Mouse (Mus musculus) kidney, adult 2 months (tissue): Measurements from ENCODE around the gene Eif2ak1. TPM values are rescaled to one million over a fixed set of nuclear protein-coding genes. Genes with fewer than 3 reads are reported as not detected.

Source experiments
- DNase-seq: peaks from one replicate; pipeline ENCODE4 v3.0.0; 2021
- H3K27ac ChIP-seq: fragments of 200-500 bp; 2 replicates; pipeline ENCODE4 v1.5.1; 2012; ENCODE audit warnings: low read depth, low read length, control low read depth, inconsistent platforms; ENCODE audit not compliant: insufficient read depth
- H3K27me3 ChIP-seq: fragments of 200-500 bp; replicated peaks from 2 replicates; pipeline ENCODE4 v1.6.1; 2012; ENCODE audit warnings: mild to moderate bottlenecking, moderate library complexity, low read length, inconsistent platforms; ENCODE audit not compliant: control insufficient read depth, insufficient read depth
- H3K36me3 ChIP-seq: fragments of 200-500 bp; 2 replicates; pipeline ENCODE4 v1.6.1; 2012; ENCODE audit warnings: mild to moderate bottlenecking, moderate library complexity, low read length, inconsistent platforms; ENCODE audit not compliant: control insufficient read depth, insufficient read depth
- H3K4me1 ChIP-seq: fragments of 200-500 bp; 2 replicates; pipeline ENCODE4 v1.6.1; 2011; ENCODE audit warnings: low read length; ENCODE audit not compliant: control insufficient read depth, insufficient read depth
- H3K4me3 ChIP-seq: fragments of 200-500 bp; 2 replicates; pipeline ENCODE4 v1.5.1; 2011; ENCODE audit warnings: mild to moderate bottlenecking, low read depth, low read length, control low read depth; ENCODE audit not compliant: insufficient read depth
- CTCF ChIP-seq: fragments of 200-500 bp; conservative IDR thresholded peaks from 2 replicates; pipeline ENCODE4 v1.5.1; 2011; ENCODE audit warnings: low read depth, mild to moderate bottlenecking, control low read depth, low read length, moderate library complexity, mixed read lengths; ENCODE audit not compliant: insufficient read depth, insufficient read length
- POLR2A ChIP-seq: fragments of 200-500 bp; IDR thresholded peaks from one replicate; pipeline ENCODE4 v1.6.1; 2011; ENCODE audit warnings: low read depth, low read length, control low read depth
- WGBS: fragments of 180-500 bp; shearing (Covaris S2); methylation state at CpG from one replicate; pipeline ENCODE4 v1.1.7; 2018; 5-methylcytosine and 5-hydroxymethylcytosine counted together
- polyA plus RNA-seq: library from polyadenylated mRNA; depleted of rRNA; stranded (reverse); fragments of >200 nt; gene quantifications from 2 replicates; pipeline ENCODE4 v1.2.3, GENCODE M21; 2012

Gene Eif2ak1
- polyA plus RNA-seq, 1 experiment, result 29.9 TPM

DNA sequence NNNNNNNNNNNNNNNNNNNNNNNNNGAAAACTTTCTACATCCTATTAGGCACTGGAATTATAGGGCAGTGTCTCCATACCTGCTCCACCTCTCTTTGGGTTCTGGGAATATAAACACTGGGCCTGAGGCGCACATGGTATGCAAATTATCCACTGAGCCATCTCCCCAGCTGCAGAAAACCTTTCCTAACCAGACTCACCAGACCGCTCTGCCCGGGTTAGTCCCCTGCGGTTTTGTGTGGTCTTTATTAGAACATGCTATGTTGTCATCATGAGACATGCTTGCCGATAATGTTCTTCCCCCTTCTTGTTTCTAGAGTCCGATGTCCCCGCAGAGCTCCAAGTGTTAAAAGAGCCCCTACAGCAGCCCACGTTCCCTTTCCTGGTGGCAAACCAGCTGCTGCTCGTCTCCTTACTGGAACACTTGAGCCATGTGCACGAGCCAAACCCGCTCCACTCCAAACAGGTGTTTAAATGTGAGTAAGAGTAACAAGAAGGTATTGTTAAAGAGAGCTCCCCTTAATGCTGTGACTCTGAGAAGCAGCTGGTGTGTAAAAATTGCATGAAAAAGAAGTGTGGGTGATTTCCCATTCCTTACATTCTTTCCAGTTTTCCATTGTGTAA, 54.1 kb downstream of the Eif2ak1 start:
- Histone ChIP-seq H3K4me3 (no peak overlapping the region), H3K4me1 (no peaks in the 10 kb centered on the region), H3K36me3 (no peaks in the 10 kb centered on the region; the same call in 1 of the 2 replicates), H3K27me3 (no peaks in the 10 kb centered on the region), H3K27ac (no peak overlapping the region)
- TF ChIP-seq POLR2A (no peak), CTCF (no peak)
- WGBS, result 77% methylated on average over 11 of the region's 11 CpGs
- no peak for DNase-seq

- no peak overlapping the region for H3K27ac ChIP-seq
- 69% methylated on average over 4 of the region's 4 CpGs for WGBS
- no peaks in the 10 kb centered on the region for H3K4me1 ChIP-seq
- no peak for TF ChIP-seq POLR2A
- TF ChIP-seq CTCF, result no peak
- no peak overlapping the region for H3K4me3 ChIP-seq
- H3K36me3 ChIP-seq, result no peaks in the 10 kb centered on the region; the same call in none of the 2 replicates
- H3K27me3 ChIP-seq, result no peaks in the 10 kb centered on the region
- no peak for DNase-seq
Measured at GRCm38 (mm10) chr5:143874571-143874970, 57.0 kb downstream of the Eif2ak1 start.

GRCm38 (mm10) chr5:143885274-143885673, 67.7 kb downstream of the Eif2ak1 start:
- no peak for DNase-seq
- 100% methylated on average over 3 of the region's 3 CpGs for whole genome bisulfite sequencing
- H3K4me1 ChIP-seq, result no peaks in the 10 kb centered on the region
- no peak for TF ChIP-seq CTCF
- no peak for TF ChIP-seq POLR2A
- no peak overlapping the region for H3K27ac ChIP-seq
- no peak overlapping the region for H3K4me3 ChIP-seq
- H3K27me3 ChIP-seq, result no peaks in the 10 kb centered on the region
- H3K36me3 ChIP-seq, result peaks cover 13% of the 10 kb centered on the region

- 59% methylated on average over 6 of the region's 6 CpGs for WGBS
- no peak overlapping the region for H3K27ac ChIP-seq
- peaks cover 8% of the 10 kb centered on the region for H3K36me3 ChIP-seq
- H3K4me3 ChIP-seq, result no peak overlapping the region
- DNase-seq, result no peak
- TF ChIP-seq CTCF, result no peak
- TF ChIP-seq POLR2A, result no peak
- H3K27me3 ChIP-seq, result no peaks in the 10 kb centered on the region
- H3K4me1 ChIP-seq, result no peaks in the 10 kb centered on the region
Measured at GRCm38 (mm10) chr5:143890741-143891140, 73.2 kb downstream of the Eif2ak1 start.

DNA sequence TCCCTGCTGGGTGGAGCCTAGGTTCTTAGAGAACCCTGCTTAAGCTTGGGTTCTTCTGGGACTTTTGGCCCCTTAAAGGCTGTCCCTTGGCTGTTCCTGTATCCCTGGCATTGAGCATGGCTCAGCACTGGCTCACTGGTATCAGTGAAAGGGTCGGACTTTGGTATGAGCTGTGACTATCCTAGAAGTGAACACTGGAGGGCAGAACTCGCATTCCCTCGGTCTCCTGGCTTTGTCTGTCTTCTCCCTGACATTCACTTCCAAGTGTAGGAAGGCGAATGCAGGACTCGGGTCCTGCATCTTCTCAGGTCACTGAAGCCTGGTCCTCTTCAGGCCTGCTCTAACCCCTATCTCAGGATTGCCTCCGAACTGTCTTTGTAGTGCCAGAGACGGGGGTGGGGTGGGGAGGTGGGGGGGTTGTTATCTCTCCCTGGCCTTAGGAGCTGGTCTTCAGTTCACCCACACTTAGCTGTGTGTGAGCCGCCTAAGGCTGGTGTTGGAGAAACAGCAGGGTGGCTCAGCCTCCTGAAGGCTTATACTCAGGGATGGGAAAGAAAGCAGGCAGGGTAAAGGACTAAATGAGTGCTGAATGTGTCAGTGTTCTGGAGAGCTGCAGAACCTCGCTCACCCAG, 74.8 kb downstream of the Eif2ak1 start:
- 77% methylated on average over 9 of the region's 9 CpGs for WGBS
- Histone ChIP-seq H3K4me3 (no peak overlapping the region), H3K4me1 (no peaks in the 10 kb centered on the region), H3K36me3 (peaks cover 5% of the 10 kb centered on the region), H3K27ac (no peak overlapping the region), H3K27me3 (no peaks in the 10 kb centered on the region)
- no peak for DNase-seq
- no peak for TF ChIP-seq POLR2A
- no peak; the same call in 1 of the 2 replicates for TF ChIP-seq CTCF

- no peak for TF ChIP-seq CTCF
- TF ChIP-seq POLR2A, result no peak
- no peak overlapping the region for H3K4me3 ChIP-seq
- no peak overlapping the region for H3K27ac ChIP-seq
- WGBS, result 45% methylated on average over 5 of the region's 5 CpGs
- peaks cover 5% of the 10 kb centered on the region for H3K36me3 ChIP-seq
- peak; percentile 7 for DNase-seq
- no peaks in the 10 kb centered on the region for H3K4me1 ChIP-seq
- H3K27me3 ChIP-seq, result no peaks in the 10 kb centered on the region
Measured at GRCm38 (mm10) chr5:143893396-143893795, 75.8 kb downstream of the Eif2ak1 start.

- DNase-seq, result no peak
- H3K27me3 ChIP-seq, result no peaks in the 10 kb centered on the region
- no peaks in the 10 kb centered on the region for H3K4me1 ChIP-seq
- no peak for TF ChIP-seq POLR2A
- no peak for TF ChIP-seq CTCF
- H3K36me3 ChIP-seq, result no peaks in the 10 kb centered on the region
- no peak within 1 kb of the TSS for H3K4me3 ChIP-seq
- H3K27ac ChIP-seq, result no peak within 1 kb of the TSS
- 92% methylated on average over 14 of the region's 14 CpGs for WGBS
Measured at GRCm38 (mm10) chr5:143897635-143898330, 80.2 kb downstream of the Eif2ak1 start, which contains the start of gene Ankrd61. TSS of gene Ankrd61 (minus strand) at chr5:143897685.
